9 mouse cellular contexts compared by ENCODE assay signal in genomic region chr11:76363178-76363577, GRCm38 (mm10). TPM values are rescaled to one million over a fixed set of nuclear protein-coding genes. Genes with fewer than 3 reads are reported as not detected.
DNase-seq lines count a peak whose midpoint lies in the region; ATAC-seq lines count a peak whose summit lies in the region.
"Had no signal": no experiment of that assay in that cellular context is flagged by ENCODE, and none has a peak within 500 bp of the region (broad histone marks: within the 10 kb centered on the region; RNA-seq: fewer than 3 reads in every experiment).

No protein-coding gene starts in this region.

- no peak overlapping the region for H3K9ac ChIP-seq in heart, embryonic 12.5 days
- H3K9ac ChIP-seq in embryonic facial prominence, embryonic 11.5 days (replicated peaks; ENCODE audit: low read length), result no peak overlapping the region

- H3K4me1 ChIP-seq in heart, embryonic 12.5 days (replicated peaks), result peaks cover 57% of the 10 kb centered on the region
- peaks cover 6% of the 10 kb centered on the region for H3K4me1 ChIP-seq in embryonic facial prominence, embryonic 11.5 days (ENCODE audit: control insufficient read depth, insufficient read depth, low read length)

- 0 out of 2 replicates have a peak, but pooled peaks have one; percentile 26 for ATAC-seq in heart, embryonic 12.5 days (ENCODE audit: insufficient number of reproducible peaks, low FRiP score)
- ATAC-seq in embryonic facial prominence, embryonic 11.5 days (replicated peaks; ENCODE audit: insufficient number of reproducible peaks, low FRiP score, low TSS enrichment, low read depth), result peak; percentile 58; the same call in 1 of the 2 replicates

- H3K4me2 ChIP-seq in heart, embryonic 12.5 days, result peak overlapping the region; percentile 39
- no peak overlapping the region for H3K4me2 ChIP-seq in embryonic facial prominence, embryonic 11.5 days (ENCODE audit: low read depth, low read length)

- 21% methylated on average over 6 of the region's 6 CpGs for WGBS in heart, embryonic 12.5 days
- 16% methylated on average over 6 of the region's 6 CpGs for WGBS in embryonic facial prominence, embryonic 11.5 days

- DNase-seq in heart, postnatal 10 days, result no peak
- DNase-seq in ES-CJ7 (ENCODE audit: low read depth, low spot score), result peak; percentile 32
- no peak for DNase-seq in embryonic facial prominence, embryonic 11.5 days (ENCODE audit: low spot score)
- DNase-seq in mesoderm, embryonic 11.5 days (ENCODE audit: low read depth, low spot score), result peak; percentile 76
- DNase-seq in cerebellum, adult 8-10 months, result no peak
- no peak for DNase-seq in lung, postnatal 14 days
- no peak for DNase-seq in cerebellum, adult 11 months

- H3K36me3 ChIP-seq in heart, embryonic 12.5 days, result peaks cover 8% of the 10 kb centered on the region; the same call in 1 of the 2 replicates
- H3K36me3 ChIP-seq in embryonic facial prominence, embryonic 11.5 days (replicated peaks; ENCODE audit: control insufficient read depth, insufficient read depth, low read depth, low read length), result no peaks in the 10 kb centered on the region

- peak overlapping the region; percentile 69; the same call in 1 of the 2 replicates for H3K27ac ChIP-seq in heart, embryonic 12.5 days (ENCODE audit: poor library complexity, severe bottlenecking)
- no peak overlapping the region for H3K27ac ChIP-seq in embryonic facial prominence, embryonic 11.5 days (replicated peaks; ENCODE audit: low read depth, low read length)

- H3K27me3 ChIP-seq in heart, embryonic 12.5 days (replicated peaks), result no peaks in the 10 kb centered on the region
- no peaks in the 10 kb centered on the region for H3K27me3 ChIP-seq in embryonic facial prominence, embryonic 11.5 days (ENCODE audit: control insufficient read depth, insufficient read depth, low read length)
- H3K27me3 ChIP-seq: CH12.LX had no signal

- intact Hi-C loops in heart, postnatal 10 days (cut with DNase I), result no loop called here

- H3K9me3 ChIP-seq in heart, embryonic 12.5 days (replicated peaks), result no peaks in the 10 kb centered on the region
- no peaks in the 10 kb centered on the region for H3K9me3 ChIP-seq in embryonic facial prominence, embryonic 11.5 days (replicated peaks; ENCODE audit: control insufficient read depth, low read length)

- no peak overlapping the region for H3K4me3 ChIP-seq in heart, embryonic 12.5 days
- H3K4me3 ChIP-seq in embryonic facial prominence, embryonic 11.5 days (ENCODE audit: low read depth, low read length), result no peak overlapping the region

RNA-seq across cellular contexts. Expression of gene Nxn, which starts 35.8 kb away (rescaled TPM):
- polyA plus RNA-seq in heart, embryonic 12.5 days (2016; fragmentation: Nextera tagmentation; extraction: Ambion mirVana), result 32.2 TPM in 2 replicates
- 10 to 100 TPM; 15.7 to 17.4 TPM for total RNA-seq in heart, postnatal 10 days (2021)
- polyA plus RNA-seq in embryonic facial prominence, embryonic 11.5 days (2014; fragmentation: Nextera tagmentation; extraction: Ambion mirVana), result 40.0 and 41.8 TPM in 2 replicates

RNA-seq across cellular contexts. Expression of gene Timm22, which starts 43.6 kb away (rescaled TPM):
- polyA plus RNA-seq in heart, embryonic 12.5 days (2016; fragmentation: Nextera tagmentation; extraction: Ambion mirVana), result 94.5 and 102 TPM in 2 replicates
- 10 to 100 TPM; 43.4 to 51.7 TPM for total RNA-seq in heart, postnatal 10 days (2021)
- polyA plus RNA-seq in embryonic facial prominence, embryonic 11.5 days (2014; fragmentation: Nextera tagmentation; extraction: Ambion mirVana), result 138 TPM in 2 replicates

Comparison
In these comparisons a context has a peak if more than half of its experiments do, and no peak if none do; other contexts are left out.
1. DNase-seq: peak in ES-CJ7 (single experiment) and mesoderm, embryonic 11.5 days (single experiment); none in heart, postnatal 10 days (0 of 2), embryonic facial prominence, embryonic 11.5 days (single experiment), cerebellum, adult 8-10 months (single experiment), lung, postnatal 14 days (single experiment) and cerebellum, adult 11 months (single experiment).